Mouse (Mus musculus): ENCODE results near the gene Fam162b.

GRCm38 (mm10) chr10:51591574-51591973 is 1.3 kb upstream of the Fam162b start:
- TF ChIP-seq CTCF (IDR thresholded peaks at IDR 0.05) (no peak), EP300 (IDR thresholded peaks at IDR 0.05) (no peak)

All from lung, postnatal 0 days (tissue).